In genomic region chr4:116221996-116222842, GRCm38 (mm10) we compare ENCODE assay signal across 8 mouse cellular contexts. TPM values are rescaled to one million over a fixed set of nuclear protein-coding genes. Genes with fewer than 3 reads are reported as not detected.
DNase-seq lines count a peak whose midpoint lies in the region; ATAC-seq and TF ChIP-seq lines count a peak whose summit lies in the region.

No protein-coding gene starts in this region.

- TF ChIP-seq POLR2A in lung, adult 2 months (IDR thresholded peaks at IDR 0.05; ENCODE audit: borderline replicate concordance, extremely low read depth, low read depth, low read length) = no peak
- TF ChIP-seq POLR2A in bone marrow, adult 2 months (IDR thresholded peaks at IDR 0.05; ENCODE audit: borderline replicate concordance, control insufficient read depth, low read depth, low read length) = no peak

- no peaks in the 10 kb centered on the region for H3K9me3 ChIP-seq in embryonic facial prominence, embryonic 15.5 days (replicated peaks)
- no peaks in the 10 kb centered on the region for H3K9me3 ChIP-seq in hindbrain, embryonic 15.5 days
- no peaks in the 10 kb centered on the region for H3K9me3 ChIP-seq in limb, embryonic 13.5 days

- H3K27me3 ChIP-seq in embryonic facial prominence, embryonic 15.5 days = no peaks in the 10 kb centered on the region
- H3K27me3 ChIP-seq in hindbrain, embryonic 15.5 days = no peaks in the 10 kb centered on the region
- H3K27me3 ChIP-seq in limb, embryonic 13.5 days = no peaks in the 10 kb centered on the region

- WGBS in lung, adult 2 months = under 1% methylated on average over 23 of the region's 23 CpGs
- 2% methylated on average over 23 of the region's 23 CpGs for WGBS in bone marrow, adult 2 months
- WGBS in embryonic facial prominence, embryonic 15.5 days = under 1% methylated on average over 23 of the region's 23 CpGs
- under 1% methylated on average over 23 of the region's 23 CpGs for WGBS in hindbrain, embryonic 15.5 days
- under 1% methylated on average over 23 of the region's 23 CpGs for WGBS in limb, embryonic 13.5 days

- peak overlapping the region; percentile 99 for H3K4me3 ChIP-seq in lung, adult 2 months (replicated peaks; ENCODE audit: extremely low read depth, low read depth, low read length)
- peak overlapping the region; percentile 91 for H3K4me3 ChIP-seq in bone marrow, adult 2 months (replicated peaks; ENCODE audit: control insufficient read depth, low read depth, low read length)
- peak overlapping the region; percentile 83 for H3K4me3 ChIP-seq in embryonic facial prominence, embryonic 15.5 days (replicated peaks)
- H3K4me3 ChIP-seq in hindbrain, embryonic 15.5 days = peak overlapping the region; percentile 63
- H3K4me3 ChIP-seq in limb, embryonic 13.5 days = peak overlapping the region; percentile 68

- TF ChIP-seq CTCF in lung, adult 2 months (IDR thresholded peaks at IDR 0.05; ENCODE audit: insufficient read depth, low read length) = no peak
- no peak for TF ChIP-seq CTCF in bone marrow, adult 2 months (IDR thresholded peaks at IDR 0.05; ENCODE audit: control insufficient read depth, insufficient read depth, low read length)

- H3K4me1 ChIP-seq in lung, adult 2 months (ENCODE audit: control insufficient read depth, insufficient read depth, low read length) = peaks cover 6% of the 10 kb centered on the region
- no peaks in the 10 kb centered on the region for H3K4me1 ChIP-seq in bone marrow, adult 2 months (ENCODE audit: control insufficient read depth, insufficient read depth, low read length)
- H3K4me1 ChIP-seq in embryonic facial prominence, embryonic 15.5 days = peaks cover 7% of the 10 kb centered on the region
- H3K4me1 ChIP-seq in hindbrain, embryonic 15.5 days (replicated peaks) = peaks cover 16% of the 10 kb centered on the region
- H3K4me1 ChIP-seq in limb, embryonic 13.5 days = peaks cover 10% of the 10 kb centered on the region

- H3K36me3 ChIP-seq in embryonic facial prominence, embryonic 15.5 days = no peaks in the 10 kb centered on the region
- H3K36me3 ChIP-seq in hindbrain, embryonic 15.5 days = no peaks in the 10 kb centered on the region
- H3K36me3 ChIP-seq in limb, embryonic 13.5 days = no peaks in the 10 kb centered on the region

- DNase-seq in lung, adult 2 months = no peak
- no peak for DNase-seq in lung, postnatal 25 days (ENCODE audit: low spot score)
- peak; percentile 46 for DNase-seq in naive thymus-derived CD4-positive, alpha-beta T cell, adult 2 months (ENCODE audit: low read depth)
- no peak for DNase-seq in gastrocnemius, postnatal 4 days (ENCODE audit: low spot score in 2 of 2)

- H3K9ac ChIP-seq in embryonic facial prominence, embryonic 15.5 days = peak overlapping the region; percentile 69
- peak overlapping the region; percentile 79 for H3K9ac ChIP-seq in hindbrain, embryonic 15.5 days
- peak overlapping the region; percentile 92 for H3K9ac ChIP-seq in limb, embryonic 13.5 days

- no peak overlapping the region for H3K27ac ChIP-seq in bone marrow, adult 2 months (ENCODE audit: control insufficient read depth, insufficient read depth, low read depth, low read length, poor library complexity)
- peak overlapping the region; percentile 99 for H3K27ac ChIP-seq in embryonic facial prominence, embryonic 15.5 days (replicated peaks)
- H3K27ac ChIP-seq in hindbrain, embryonic 15.5 days (replicated peaks) = peak overlapping the region; percentile 100
- H3K27ac ChIP-seq in limb, embryonic 13.5 days = peak overlapping the region; percentile 99

- no peak for ATAC-seq in embryonic facial prominence, embryonic 15.5 days (ENCODE audit: insufficient number of reproducible peaks, low FRiP score, low TSS enrichment, low read depth)
- no peak for ATAC-seq in hindbrain, embryonic 15.5 days (ENCODE audit: low FRiP score, low read depth)
- ATAC-seq in limb, embryonic 13.5 days (ENCODE audit: low FRiP score, low read depth) = no peak

- peak overlapping the region; percentile 67 for H3K4me2 ChIP-seq in embryonic facial prominence, embryonic 15.5 days (replicated peaks)
- H3K4me2 ChIP-seq in hindbrain, embryonic 15.5 days = peak overlapping the region; percentile 70
- H3K4me2 ChIP-seq in limb, embryonic 13.5 days (replicated peaks) = peak overlapping the region; percentile 68

RNA-seq across cellular contexts. Expression of gene Pik3r3, which starts 0.8 kb away (rescaled TPM):
- polyA plus RNA-seq in lung, adult 2 months (2012; rRNA removed) = 23.5 and 23.8 TPM in 2 replicates
- 0.56 and 0.95 TPM in 2 replicates for polyA plus RNA-seq in bone marrow, adult 2 months (2011; ENCODE audit: insufficient read depth, insufficient read length, low replicate concordance, missing spikeins)
- 15.6 and 15.9 TPM in 2 replicates for polyA plus RNA-seq in embryonic facial prominence, embryonic 15.5 days (2015; fragmentation: Nextera tagmentation; extraction: Ambion mirVana)
- 55.5 and 58.4 TPM in 2 replicates for polyA plus RNA-seq in hindbrain, embryonic 15.5 days (2015; fragmentation: Nextera tagmentation; extraction: Ambion mirVana)
- 25.3 and 27.9 TPM in 2 replicates for polyA plus RNA-seq in limb, embryonic 13.5 days (2015; fragmentation: Nextera tagmentation; extraction: Ambion mirVana)
- 10 to 100 TPM in 1 of 2 experiments, 1 to 10 TPM in 1; 9.7 to 17.1 TPM for total RNA-seq in gastrocnemius, postnatal 4 days (2021)

RNA-seq across cellular contexts. Expression of gene Gm49337, which starts 49.0 kb away (rescaled TPM):
- polyA plus RNA-seq in lung, adult 2 months (2012; rRNA removed) = not detected in 2 replicates
- polyA plus RNA-seq in bone marrow, adult 2 months (2011; ENCODE audit: insufficient read depth, insufficient read length, low replicate concordance, missing spikeins) = not detected in 2 replicates
- polyA plus RNA-seq in embryonic facial prominence, embryonic 15.5 days (2015; fragmentation: Nextera tagmentation; extraction: Ambion mirVana) = not detected in 2 replicates
- polyA plus RNA-seq in hindbrain, embryonic 15.5 days (2015; fragmentation: Nextera tagmentation; extraction: Ambion mirVana) = not detected in 2 replicates
- not detected in 2 replicates for polyA plus RNA-seq in limb, embryonic 13.5 days (2015; fragmentation: Nextera tagmentation; extraction: Ambion mirVana)
- total RNA-seq in gastrocnemius, postnatal 4 days (2021) = not detected

RNA-seq across cellular contexts. Expression of gene 1700042G07Rik, which starts 49.0 kb away (rescaled TPM):
- not detected in 2 replicates for polyA plus RNA-seq in lung, adult 2 months (2012; rRNA removed)
- not detected in 2 replicates for polyA plus RNA-seq in bone marrow, adult 2 months (2011; ENCODE audit: insufficient read depth, insufficient read length, low replicate concordance, missing spikeins)
- not detected in 2 replicates for polyA plus RNA-seq in embryonic facial prominence, embryonic 15.5 days (2015; fragmentation: Nextera tagmentation; extraction: Ambion mirVana)
- polyA plus RNA-seq in hindbrain, embryonic 15.5 days (2015; fragmentation: Nextera tagmentation; extraction: Ambion mirVana) = not detected in 2 replicates
- polyA plus RNA-seq in limb, embryonic 13.5 days (2015; fragmentation: Nextera tagmentation; extraction: Ambion mirVana) = not detected in 2 replicates
- not detected for total RNA-seq in gastrocnemius, postnatal 4 days (2021)

RNA-seq across cellular contexts. Expression of gene Tspan1, which starts 54.8 kb away (rescaled TPM):
- polyA plus RNA-seq in lung, adult 2 months (2012; rRNA removed) = 60.8 and 93.7 TPM in 2 replicates
- polyA plus RNA-seq in bone marrow, adult 2 months (2011; ENCODE audit: insufficient read depth, insufficient read length, low replicate concordance, missing spikeins) = not detected in 2 replicates
- 5.9 and 9.7 TPM in 2 replicates for polyA plus RNA-seq in embryonic facial prominence, embryonic 15.5 days (2015; fragmentation: Nextera tagmentation; extraction: Ambion mirVana)
- polyA plus RNA-seq in hindbrain, embryonic 15.5 days (2015; fragmentation: Nextera tagmentation; extraction: Ambion mirVana) = 0.21 TPM in 1 of 2 replicates, not detected in the other
- polyA plus RNA-seq in limb, embryonic 13.5 days (2015; fragmentation: Nextera tagmentation; extraction: Ambion mirVana) = 0.10 TPM in 1 of 2 replicates, not detected in the other
- not detected for total RNA-seq in gastrocnemius, postnatal 4 days (2021)
